Mouse (Mus musculus): Measurements from ENCODE around the gene Klhl42. TPM values are rescaled to one million over a fixed set of nuclear protein-coding genes. Genes with fewer than 3 reads are reported as not detected.

The Klhl42 gene
- polyA plus RNA-seq, 1 experiment, result 3.9 TPM

DNA sequence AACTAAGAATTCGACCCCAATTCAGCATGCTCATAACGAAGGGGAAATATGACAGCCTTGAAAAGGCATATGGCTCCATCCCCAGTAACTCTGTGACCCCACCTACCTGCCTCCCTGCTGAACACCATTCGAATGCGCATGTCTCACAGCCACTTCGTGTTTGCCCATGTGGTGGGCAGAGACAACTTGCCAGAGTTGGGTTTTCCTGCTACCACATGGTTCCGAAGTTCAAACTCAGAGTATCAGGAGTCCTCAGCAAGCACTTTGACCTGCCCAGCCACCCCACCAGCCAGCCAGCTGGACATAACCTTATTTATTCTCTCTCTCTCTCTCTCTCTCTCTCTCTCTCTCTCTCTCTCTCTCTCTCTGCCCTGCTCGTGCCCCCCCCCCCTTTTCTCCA is 3.4 kb upstream of the Klhl42 start:
- no peak for TF ChIP-seq POLR2A (IDR thresholded peaks at IDR 0.05; ENCODE audit: low read depth, low read length)
- no peak for TF ChIP-seq CTCF (IDR thresholded peaks at IDR 0.05; ENCODE audit: extremely low read depth, insufficient read length, insufficient replicate concordance, low read depth, low read length)
- H3K27ac ChIP-seq (ENCODE audit: insufficient read depth, low read depth, low read length), result no peak overlapping the region
- no peaks in the 10 kb centered on the region for H3K27me3 ChIP-seq (ENCODE audit: control insufficient read depth, insufficient read depth, low read length)
- no peaks in the 10 kb centered on the region for H3K36me3 ChIP-seq (ENCODE audit: control insufficient read depth, insufficient read depth, low read length)
- WGBS, result 67% methylated on average over 6 of the region's 7 CpGs
- H3K4me3 ChIP-seq (ENCODE audit: low read depth, low read length), result no peak overlapping the region
- peaks cover 5% of the 10 kb centered on the region for H3K4me1 ChIP-seq (ENCODE audit: control insufficient read depth, insufficient read depth, insufficient read length, low read length)

DNA sequence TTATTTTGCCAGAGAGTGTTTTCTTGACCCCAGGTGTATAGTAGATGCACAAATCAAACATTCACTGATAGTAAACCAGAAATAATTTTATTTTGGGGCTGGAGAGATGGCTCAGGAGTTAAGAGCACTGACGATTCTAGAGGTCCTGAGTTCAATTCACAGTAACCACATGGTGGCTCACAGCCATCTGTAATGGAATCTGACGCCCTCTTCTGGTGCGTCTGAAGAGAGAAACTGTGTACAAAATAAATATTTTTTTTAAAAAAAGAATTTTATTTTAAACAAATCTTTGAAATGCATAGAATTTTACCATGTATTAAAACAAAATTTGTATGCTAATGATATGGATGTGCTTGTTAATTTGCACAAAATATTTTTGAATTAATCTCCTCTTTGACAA is 2.7 kb upstream of the Klhl42 start:
- TF ChIP-seq CTCF (IDR thresholded peaks at IDR 0.05; ENCODE audit: extremely low read depth, insufficient read length, insufficient replicate concordance, low read depth, low read length) (no peak), POLR2A (IDR thresholded peaks at IDR 0.05; ENCODE audit: low read depth, low read length) (no peak)
- Histone ChIP-seq H3K27ac (ENCODE audit: insufficient read depth, low read depth, low read length) (no peak overlapping the region), H3K4me3 (ENCODE audit: low read depth, low read length) (no peak overlapping the region), H3K27me3 (ENCODE audit: control insufficient read depth, insufficient read depth, low read length) (no peaks in the 10 kb centered on the region), H3K4me1 (ENCODE audit: control insufficient read depth, insufficient read depth, insufficient read length, low read length) (peaks cover 5% of the 10 kb centered on the region), H3K36me3 (ENCODE audit: control insufficient read depth, insufficient read depth, low read length) (no peaks in the 10 kb centered on the region)
- WGBS, result 80% methylated on average over 3 of the region's 3 CpGs

DNA sequence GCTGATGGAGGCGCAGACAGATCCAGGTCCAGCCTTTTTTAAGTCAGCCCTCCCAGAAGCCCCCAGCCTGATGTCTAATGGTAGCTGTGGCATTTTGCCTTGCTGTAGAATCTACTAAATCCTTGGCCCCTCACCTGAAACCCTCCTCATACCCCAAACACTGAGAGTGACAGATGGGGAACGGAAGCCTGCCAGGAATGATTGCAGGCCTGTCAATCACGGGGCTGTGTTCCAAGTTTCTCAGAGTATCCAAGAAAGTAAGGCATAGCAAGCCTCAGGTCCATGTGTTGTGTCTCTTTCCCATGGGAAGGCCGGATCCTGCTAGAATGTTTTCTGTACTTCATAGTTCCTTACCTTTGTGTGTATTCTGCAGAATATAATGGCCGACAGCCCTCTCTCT is 988 bp upstream of the Klhl42 start:
- TF ChIP-seq CTCF (IDR thresholded peaks at IDR 0.05; ENCODE audit: extremely low read depth, insufficient read length, insufficient replicate concordance, low read depth, low read length), result no peak
- TF ChIP-seq POLR2A (IDR thresholded peaks at IDR 0.05; ENCODE audit: low read depth, low read length), result no peak
- H3K4me1 ChIP-seq (ENCODE audit: control insufficient read depth, insufficient read depth, insufficient read length, low read length), result peaks cover 5% of the 10 kb centered on the region
- 94% methylated on average over 5 of the region's 5 CpGs for WGBS

DNA sequence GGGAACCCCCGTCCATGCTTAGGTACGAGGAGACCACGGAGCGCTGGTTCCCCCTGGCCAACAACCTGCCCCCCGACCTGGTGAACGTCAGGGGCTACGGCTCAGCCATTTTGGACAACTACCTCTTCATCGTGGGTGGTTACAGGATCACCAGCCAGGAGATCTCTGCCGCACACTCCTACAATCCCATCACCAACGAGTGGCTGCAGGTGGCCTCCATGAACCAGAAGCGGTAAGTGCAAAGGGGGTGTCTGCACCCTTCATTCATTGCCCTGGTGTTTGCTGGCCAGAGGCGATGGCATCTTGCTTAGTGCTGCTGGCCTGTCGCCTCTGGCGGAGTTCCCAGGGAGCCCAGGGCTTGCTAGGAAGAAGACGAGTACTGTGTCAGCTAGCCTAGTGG is 957 bp downstream of the Klhl42 start:
- Histone ChIP-seq H3K27me3 (ENCODE audit: control insufficient read depth, insufficient read depth, low read length) (no peaks in the 10 kb centered on the region), H3K36me3 (ENCODE audit: control insufficient read depth, insufficient read depth, low read length) (peaks cover 2% of the 10 kb centered on the region; the same call in 1 of the 2 replicates), H3K27ac (ENCODE audit: insufficient read depth, low read depth, low read length) (no peak overlapping the region), H3K4me3 (ENCODE audit: low read depth, low read length) (peak overlapping the region; percentile 87), H3K4me1 (ENCODE audit: control insufficient read depth, insufficient read depth, insufficient read length, low read length) (peaks cover 5% of the 10 kb centered on the region)
- TF ChIP-seq CTCF (IDR thresholded peaks at IDR 0.05; ENCODE audit: extremely low read depth, insufficient read length, insufficient replicate concordance, low read depth, low read length) (no peak), POLR2A (IDR thresholded peaks at IDR 0.05; ENCODE audit: low read depth, low read length) (no peak)
- 2% methylated on average over 15 of the region's 15 CpGs for WGBS

More for the DNA sequence above, 988 bp upstream of the Klhl42 start:
- Histone ChIP-seq H3K4me3 (ENCODE audit: low read depth, low read length) (no peak overlapping the region), H3K36me3 (ENCODE audit: control insufficient read depth, insufficient read depth, low read length) (no peaks in the 10 kb centered on the region; the same call in 1 of the 2 replicates), H3K27ac (ENCODE audit: insufficient read depth, low read depth, low read length) (no peak overlapping the region), H3K27me3 (ENCODE audit: control insufficient read depth, insufficient read depth, low read length) (no peaks in the 10 kb centered on the region)

DNA sequence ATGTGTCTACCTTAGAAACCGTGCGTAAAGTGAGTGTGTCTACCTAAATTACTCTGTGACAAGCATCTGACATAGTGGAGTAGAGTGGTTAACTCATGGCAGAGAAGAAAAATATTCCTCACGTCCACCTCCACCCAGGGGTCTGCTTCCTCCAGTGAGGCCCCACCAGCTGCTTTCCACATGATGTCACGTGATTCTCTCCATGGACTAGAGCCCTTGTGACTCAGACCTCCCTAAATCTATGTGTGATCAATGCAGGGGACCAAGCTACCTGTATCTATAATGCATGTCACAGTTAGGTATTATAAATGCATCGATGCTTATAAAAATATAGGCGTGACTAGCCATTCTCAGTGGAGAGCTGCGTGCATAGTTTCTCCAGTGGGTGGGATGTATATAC is 3.6 kb downstream of the Klhl42 start:
- Histone ChIP-seq H3K27ac (ENCODE audit: insufficient read depth, low read depth, low read length) (no peak overlapping the region), H3K27me3 (ENCODE audit: control insufficient read depth, insufficient read depth, low read length) (no peaks in the 10 kb centered on the region), H3K4me1 (ENCODE audit: control insufficient read depth, insufficient read depth, insufficient read length, low read length) (peaks cover 5% of the 10 kb centered on the region), H3K36me3 (ENCODE audit: control insufficient read depth, insufficient read depth, low read length) (peaks cover 3% of the 10 kb centered on the region), H3K4me3 (ENCODE audit: low read depth, low read length) (no peak overlapping the region)
- no peak for TF ChIP-seq POLR2A (IDR thresholded peaks at IDR 0.05; ENCODE audit: low read depth, low read length)
- TF ChIP-seq CTCF (IDR thresholded peaks at IDR 0.05; ENCODE audit: extremely low read depth, insufficient read length, insufficient replicate concordance, low read depth, low read length), result no peak
- 81% methylated on average over 7 of the region's 7 CpGs for WGBS

DNA sequence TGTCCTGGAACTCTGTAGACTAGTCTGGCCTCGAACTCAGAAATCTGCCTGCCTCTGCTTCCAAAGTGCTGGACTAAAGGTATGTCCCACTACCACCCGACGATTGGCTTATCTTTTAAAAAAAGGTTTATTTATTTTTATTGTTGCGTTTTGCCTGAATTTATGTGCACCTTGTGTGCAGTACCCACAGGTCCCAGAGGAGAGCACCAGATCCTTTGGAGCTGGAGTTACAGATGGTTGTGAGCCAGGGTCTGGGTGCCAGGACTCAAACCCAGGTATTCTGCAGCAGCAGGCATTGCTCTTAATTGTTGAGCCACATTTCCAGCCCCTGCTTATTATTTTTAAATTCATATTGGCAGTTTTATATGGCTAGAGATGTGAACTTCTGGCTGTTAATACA is 4.9 kb downstream of the Klhl42 start:
- Histone ChIP-seq H3K27ac (ENCODE audit: insufficient read depth, low read depth, low read length) (no peak overlapping the region), H3K4me3 (ENCODE audit: low read depth, low read length) (no peak overlapping the region), H3K4me1 (ENCODE audit: control insufficient read depth, insufficient read depth, insufficient read length, low read length) (peaks cover 5% of the 10 kb centered on the region; the same call in 1 of the 2 replicates), H3K36me3 (ENCODE audit: control insufficient read depth, insufficient read depth, low read length) (peaks cover 3% of the 10 kb centered on the region), H3K27me3 (ENCODE audit: control insufficient read depth, insufficient read depth, low read length) (no peaks in the 10 kb centered on the region)
- TF ChIP-seq POLR2A (IDR thresholded peaks at IDR 0.05; ENCODE audit: low read depth, low read length) (no peak), CTCF (IDR thresholded peaks at IDR 0.05; ENCODE audit: extremely low read depth, insufficient read length, insufficient replicate concordance, low read depth, low read length) (no peak)
- 92% methylated on average over 4 of the region's 4 CpGs for WGBS

DNA sequence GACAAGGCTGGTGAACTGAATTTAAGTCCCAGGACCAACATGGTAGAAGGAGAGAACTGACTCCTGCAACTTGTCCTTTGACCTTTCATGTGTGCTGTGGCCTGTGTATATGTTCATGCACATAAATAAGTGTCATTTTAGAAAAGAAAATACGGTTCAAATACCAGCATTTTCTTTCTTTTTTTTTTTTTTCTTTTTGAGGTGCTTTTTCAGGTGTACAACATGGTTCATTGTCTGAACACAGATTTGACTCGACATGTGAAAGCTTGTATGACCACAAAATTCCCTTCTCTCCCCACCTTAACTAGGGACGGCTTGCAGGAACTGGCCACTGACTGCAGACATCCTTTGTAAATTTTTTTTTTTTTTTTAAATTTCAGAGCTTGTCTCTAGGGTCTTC is 5.8 kb downstream of the Klhl42 start:
- TF ChIP-seq POLR2A (IDR thresholded peaks at IDR 0.05; ENCODE audit: low read depth, low read length) (no peak), CTCF (IDR thresholded peaks at IDR 0.05; ENCODE audit: extremely low read depth, insufficient read length, insufficient replicate concordance, low read depth, low read length) (no peak)
- peaks cover 4% of the 10 kb centered on the region for H3K36me3 ChIP-seq (ENCODE audit: control insufficient read depth, insufficient read depth, low read length)
- H3K27ac ChIP-seq (ENCODE audit: insufficient read depth, low read depth, low read length), result no peak overlapping the region
- H3K27me3 ChIP-seq (ENCODE audit: control insufficient read depth, insufficient read depth, low read length), result no peaks in the 10 kb centered on the region
- peaks cover 5% of the 10 kb centered on the region; the same call in 1 of the 2 replicates for H3K4me1 ChIP-seq (ENCODE audit: control insufficient read depth, insufficient read depth, insufficient read length, low read length)
- 66% methylated on average over 3 of the region's 3 CpGs for WGBS
- H3K4me3 ChIP-seq (ENCODE audit: low read depth, low read length), result no peak overlapping the region
